Mouse (Mus musculus) G1E (cell line): ENCODE measurements at regions not wholly inside any gene's neighbourhood (a gene's known extent, or its start where the extent isn't known, plus 50 kb on each side); places are given as distances from the start of the nearest gene placed in this dataset.

Experiments used
- GATA2 ChIP-seq: IDR thresholded peaks from 2 replicates; pipeline ENCODE4 v1.6.1; 2012; ENCODE audit warnings: low read depth, low read length, inconsistent platforms, borderline replicate concordance
- TAL1 ChIP-seq: conservative IDR thresholded peaks from 2 replicates; pipeline ENCODE4 v1.6.1; 2012; ENCODE audit warnings: low read depth, low read length, inconsistent platforms, mixed read lengths

DNA sequence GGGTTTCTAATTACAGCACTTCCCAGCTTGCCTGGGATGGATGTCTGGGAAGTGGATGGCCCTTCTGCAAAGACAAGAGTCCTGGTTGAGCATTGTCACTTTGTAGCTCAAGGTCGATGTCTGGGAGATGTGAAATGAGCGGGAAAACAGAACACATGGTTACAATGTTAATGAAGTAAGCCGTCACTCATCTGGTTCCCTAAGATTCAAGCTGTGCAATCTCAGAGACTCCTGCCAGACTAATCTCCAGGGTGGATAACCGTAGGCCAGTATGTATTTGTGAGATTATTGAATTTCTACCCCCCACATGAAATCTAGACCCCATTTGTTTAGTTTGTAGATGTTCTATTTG, 122.5 kb upstream of the Shb start:
- no peak for TF ChIP-seq GATA2
- TF ChIP-seq TAL1, result no peak
